Comparison of ENCODE assay signal across 20 mouse cellular contexts in genomic region chr13:111946271-111946670, GRCm38 (mm10).
"Had no signal": no experiment of that assay in that cellular context is flagged by ENCODE, and none has a peak within 500 bp of the region (broad histone marks: within the 10 kb centered on the region; RNA-seq: fewer than 3 reads in every experiment).

No protein-coding gene starts in this region.

- H3K27ac ChIP-seq: midbrain, embryonic 10.5 days; midbrain, embryonic 12.5 days; neural tube, embryonic 13.5 days; neural tube, embryonic 15.5 days; stomach, embryonic 15.5 days; stomach, postnatal 0 days had no signal

- H3K9me3 ChIP-seq: midbrain, embryonic 10.5 days; midbrain, embryonic 12.5 days; neural tube, embryonic 15.5 days; stomach, embryonic 15.5 days had no signal

- H3K9ac ChIP-seq: lung, embryonic 14.5 days; midbrain, embryonic 12.5 days; neural tube, embryonic 13.5 days; neural tube, embryonic 15.5 days; stomach, embryonic 15.5 days had no signal

- H3K27me3 ChIP-seq: midbrain, embryonic 12.5 days; neural tube, embryonic 13.5 days; neural tube, embryonic 15.5 days; stomach, embryonic 15.5 days had no signal

- ATAC-seq: midbrain, embryonic 16.5 days had no signal

- DNase-seq: lung, adult 18-20 months; lung, embryonic 14.5 days; lung, postnatal 10 days; lung, postnatal 4 days; midbrain, embryonic 14.5 days; right cerebral cortex, adult 18-20 months; right cerebral cortex, postnatal 25 days; right cerebral cortex, postnatal 4 days; spleen, adult 18-20 months; thymus, adult 18-20 months; thymus, postnatal 14 days; thymus, postnatal 36 days had no signal

- H3K4me3 ChIP-seq: midbrain, embryonic 10.5 days; midbrain, embryonic 12.5 days; myocyte; neural tube, embryonic 13.5 days; neural tube, embryonic 15.5 days; stomach, embryonic 15.5 days had no signal

- H3K36me3 ChIP-seq: midbrain, embryonic 10.5 days; midbrain, embryonic 12.5 days; neural tube, embryonic 13.5 days; neural tube, embryonic 15.5 days; stomach, embryonic 15.5 days had no signal
